Mouse (Mus musculus) forebrain, embryonic 14.5 days (tissue): ENCODE results near the gene Foxp2. TPM values are rescaled to one million over a fixed set of nuclear protein-coding genes. Genes with fewer than 3 reads are reported as not detected.
A peak's percentile ranks its signal among the peaks of the same experiment; 100 is the strongest.

Source experiments
- ATAC-seq: fragments of 200-750 bp; cut with Nextera tagmentation; 2 replicates; pipeline ENCODE4 v1.8.0; 2017; ENCODE audit warnings: mild to moderate bottlenecking, moderate library complexity
- DNase-seq: peaks from one replicate; pipeline ENCODE4 v3.0.0-alpha.2; 2015; ENCODE audit warnings: low spot score
- H3K27ac ChIP-seq: fragments of 300-500 bp; sonication (generic); 2 replicates; pipeline ENCODE4 v1.5.1; 2014; ENCODE audit warnings: low read depth, mild to moderate bottlenecking, control low read depth, low read length, moderate library complexity
- H3K27me3 ChIP-seq: fragments of 300-500 bp; sonication (generic); replicated peaks from 2 replicates; pipeline ENCODE4 v1.6.1; 2014; ENCODE audit warnings: low read length, control low read depth, mixed read lengths; ENCODE audit not compliant: control insufficient read depth, insufficient read depth
- H3K36me3 ChIP-seq: fragments of 300-500 bp; sonication (generic); 2 replicates; pipeline ENCODE4 v1.6.1; 2014; ENCODE audit warnings: low read length, control low read depth; ENCODE audit not compliant: control insufficient read depth, insufficient read depth
- H3K4me1 ChIP-seq: fragments of 300-500 bp; sonication (generic); 2 replicates; pipeline ENCODE4 v1.6.1; 2014; ENCODE audit warnings: antibody characterized with exemption, low read length, control low read depth; ENCODE audit not compliant: control insufficient read depth, insufficient read depth
- H3K4me2 ChIP-seq: fragments of 300-500 bp; sonication (generic); 2 replicates; pipeline ENCODE4 v1.6.1; 2014; ENCODE audit warnings: mild to moderate bottlenecking, control low read depth, low read length
- H3K4me3 ChIP-seq: fragments of 300-500 bp; sonication (generic); 2 replicates; pipeline ENCODE4 v1.5.1; 2014; ENCODE audit warnings: low read depth, low read length, control low read depth
- H3K9ac ChIP-seq: fragments of 300-500 bp; sonication (generic); 2 replicates; pipeline ENCODE4 v1.6.1; 2014; ENCODE audit warnings: mild to moderate bottlenecking, low read length, control low read depth, moderate library complexity
- H3K9me3 ChIP-seq: fragments of 300-500 bp; sonication (generic); replicated peaks from 2 replicates; pipeline ENCODE4 v1.6.1; 2016; ENCODE audit warnings: low read length, control low read depth, mixed read lengths; ENCODE audit not compliant: control insufficient read depth
- WGBS: fragments of 180-500 bp; shearing (Covaris S2); extraction: QIAGEN DNeasy Blood & Tissue Kit; methylation state at CpG from one replicate; pipeline ENCODE4 v1.1.7; 2014; 5-methylcytosine and 5-hydroxymethylcytosine counted together
- polyA plus RNA-seq: library from polyadenylated mRNA; unstranded; fragments of >200 nt; fragmentation: Nextera tagmentation; extraction: Ambion mirVana; gene quantifications from 2 replicates; pipeline ENCODE4 v1.2.1, GENCODE M21; 2014

The Foxp2 gene
- polyA plus RNA-seq = 26.3 and 35.9 TPM in 2 replicates

DNA sequence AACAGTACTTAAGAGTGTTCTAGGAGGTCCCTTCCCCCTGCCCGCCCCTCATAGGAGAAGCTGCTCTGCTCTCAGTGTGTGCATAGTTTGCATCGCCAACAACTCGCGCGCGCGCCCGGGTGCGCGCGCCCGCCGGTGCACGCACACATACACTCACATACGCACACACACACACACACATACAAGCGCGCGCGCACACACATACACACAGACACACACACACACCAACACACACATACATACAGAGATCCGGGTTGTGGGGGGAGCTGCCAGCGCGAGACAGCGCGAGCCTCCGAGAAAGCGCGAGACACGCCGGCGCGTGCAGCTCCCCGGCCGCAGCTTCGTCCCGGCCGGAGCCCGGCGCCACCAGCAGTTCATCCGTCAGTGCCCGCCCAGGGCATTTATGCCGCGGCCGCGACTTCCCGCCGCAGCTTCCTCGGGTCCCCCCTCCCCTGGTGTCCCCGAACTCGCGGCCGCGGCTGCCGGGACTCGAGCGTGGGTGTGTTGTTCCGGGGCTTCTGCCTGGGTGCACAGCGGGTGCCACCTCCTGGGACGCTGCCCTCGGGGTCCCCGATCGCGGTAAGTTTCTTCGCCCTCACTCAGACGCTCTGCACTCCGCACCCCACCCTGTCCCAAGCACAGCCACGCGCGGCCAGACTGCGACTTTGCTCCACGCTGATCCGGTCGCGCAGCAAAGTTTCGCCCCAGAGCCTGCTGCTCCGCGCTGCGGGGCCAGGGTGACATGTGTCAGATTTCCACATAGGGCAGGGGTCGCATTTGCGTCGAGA is at the start of gene Foxp2:
Foxp2 (plus strand) TSS at position 167 of the 788 bp plus-strand sequence.
- peak within 1 kb of the TSS; percentile 77 for H3K27ac ChIP-seq
- peaks cover 16% of the 10 kb centered on the region for H3K4me1 ChIP-seq
- peak within 1 kb of the TSS; percentile 88 for H3K4me2 ChIP-seq
- peak within 1 kb of the TSS; percentile 70 for H3K4me3 ChIP-seq
- peak within 1 kb of the TSS; percentile 80 for H3K9ac ChIP-seq
- DNase-seq (peak; percentile 82), ATAC-seq (peak; percentile 74)
- H3K36me3 ChIP-seq = no peaks in the 10 kb centered on the region
- under 1% methylated on average over 79 of the region's 80 CpGs for WGBS
- H3K9me3 ChIP-seq = no peaks in the 10 kb centered on the region
- H3K27me3 ChIP-seq = 0 out of 2 replicates have a peak, but pooled peaks cover 2% of the 10 kb centered on the region

DNA sequence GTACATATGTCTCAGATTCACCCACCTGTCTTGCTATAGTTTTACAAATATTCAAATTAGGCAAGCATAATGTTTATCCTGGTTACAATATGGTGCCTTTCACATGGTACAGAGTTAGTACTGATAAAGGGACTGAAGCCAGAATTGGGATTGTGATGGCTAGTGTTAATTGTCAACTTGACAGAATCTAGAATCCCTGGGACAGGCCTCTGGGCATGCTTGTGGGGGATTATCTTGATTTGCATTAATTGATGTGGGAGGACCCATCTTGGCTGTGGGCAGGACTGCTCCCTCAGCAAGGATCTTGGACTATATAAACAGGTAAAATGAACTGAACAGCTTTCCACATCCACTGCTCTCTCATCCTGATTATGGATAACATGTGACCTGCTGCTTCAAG is 15.9 kb upstream of the Foxp2 start:
- H3K9me3 ChIP-seq = no peaks in the 10 kb centered on the region
- H3K4me1 ChIP-seq = no peaks in the 10 kb centered on the region
- no peak overlapping the region for H3K4me3 ChIP-seq
- ATAC-seq (peak; percentile 91), DNase-seq (peak; percentile 65)
- H3K9ac ChIP-seq = no peak overlapping the region
- H3K36me3 ChIP-seq = no peaks in the 10 kb centered on the region
- H3K4me2 ChIP-seq = no peak overlapping the region
- no peaks in the 10 kb centered on the region for H3K27me3 ChIP-seq
- H3K27ac ChIP-seq = no peak overlapping the region

DNA sequence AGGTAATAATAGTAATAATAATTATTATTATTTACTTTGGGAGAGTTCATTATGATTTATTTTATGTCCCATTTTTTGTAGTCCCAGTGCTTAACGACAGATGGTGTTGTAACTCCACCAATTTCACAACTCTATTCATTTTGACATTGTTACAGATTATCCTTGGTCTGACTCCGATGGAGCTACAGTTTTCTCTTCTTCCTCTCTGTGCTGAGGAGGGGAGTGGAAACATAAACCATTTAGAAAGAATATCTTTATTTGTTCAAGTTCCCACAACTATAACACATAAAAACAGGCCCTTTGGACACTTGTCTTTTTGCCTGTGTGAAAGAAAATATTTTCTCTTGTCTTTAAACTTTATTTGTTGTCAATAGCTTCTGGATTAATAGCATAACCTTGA is 4.1 kb upstream of the Foxp2 start:
- ATAC-seq = no peak
- H3K36me3 ChIP-seq = no peaks in the 10 kb centered on the region
- peaks cover 16% of the 10 kb centered on the region for H3K4me1 ChIP-seq
- H3K27me3 ChIP-seq = no peaks in the 10 kb centered on the region
- 0% methylated on average over 2 of the region's 2 CpGs for WGBS
- no peak overlapping the region for H3K27ac ChIP-seq
- no peak overlapping the region for H3K4me3 ChIP-seq
- peak; percentile 70 for DNase-seq
- H3K9ac ChIP-seq = no peak overlapping the region
- no peaks in the 10 kb centered on the region for H3K9me3 ChIP-seq
- H3K4me2 ChIP-seq = no peak overlapping the region

DNA sequence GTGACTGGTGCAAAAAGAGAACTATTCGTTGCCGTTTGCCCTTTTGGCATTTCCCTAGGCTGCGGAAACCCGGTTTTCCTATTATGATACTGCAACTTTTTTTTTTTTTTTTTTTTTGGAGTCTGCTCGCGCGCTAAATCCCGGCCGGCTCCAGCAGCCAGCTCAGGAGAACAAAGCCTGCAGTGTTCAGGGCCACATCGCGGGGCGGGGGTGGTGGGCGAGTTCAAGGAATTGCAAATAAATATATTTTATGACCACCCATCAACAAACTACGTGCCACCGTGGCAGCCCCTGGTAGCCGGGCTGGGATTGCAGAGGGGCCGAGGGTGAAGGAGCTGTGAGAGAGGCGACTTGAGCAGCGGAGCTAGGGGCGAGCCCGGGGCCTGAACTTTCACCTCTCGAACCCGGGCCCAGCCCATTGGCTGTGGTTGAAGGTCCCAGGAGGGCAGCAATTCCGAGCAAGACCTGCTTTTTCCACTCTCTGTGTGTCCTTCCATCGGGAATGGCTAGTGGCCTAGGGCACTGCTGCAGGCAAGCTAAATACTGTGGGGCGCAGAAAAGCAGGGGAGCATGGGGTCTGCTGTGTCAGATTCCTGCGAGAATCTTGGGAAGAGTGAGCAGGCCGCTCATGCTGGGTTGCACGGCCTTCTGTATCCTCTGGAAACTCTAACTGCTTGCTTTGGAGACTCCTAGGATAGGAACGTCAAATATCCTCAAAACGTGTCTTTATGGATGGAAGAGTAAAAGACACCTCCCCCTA is 2.9 kb upstream of the Foxp2 start:
- ATAC-seq (no peak), DNase-seq (peak; percentile 56)
- H3K27me3 ChIP-seq = 0 out of 2 replicates have a peak, but pooled peaks cover under 1% of the 10 kb centered on the region
- H3K9ac ChIP-seq = peak overlapping the region; percentile 56
- H3K27ac ChIP-seq = no peak overlapping the region
- H3K4me1 ChIP-seq = peaks cover 16% of the 10 kb centered on the region
- H3K36me3 ChIP-seq = no peaks in the 10 kb centered on the region
- peak overlapping the region; percentile 15 for H3K4me3 ChIP-seq
- no peaks in the 10 kb centered on the region for H3K9me3 ChIP-seq
- 5% methylated on average over 31 of the region's 31 CpGs for WGBS
- H3K4me2 ChIP-seq = peak overlapping the region; percentile 88

DNA sequence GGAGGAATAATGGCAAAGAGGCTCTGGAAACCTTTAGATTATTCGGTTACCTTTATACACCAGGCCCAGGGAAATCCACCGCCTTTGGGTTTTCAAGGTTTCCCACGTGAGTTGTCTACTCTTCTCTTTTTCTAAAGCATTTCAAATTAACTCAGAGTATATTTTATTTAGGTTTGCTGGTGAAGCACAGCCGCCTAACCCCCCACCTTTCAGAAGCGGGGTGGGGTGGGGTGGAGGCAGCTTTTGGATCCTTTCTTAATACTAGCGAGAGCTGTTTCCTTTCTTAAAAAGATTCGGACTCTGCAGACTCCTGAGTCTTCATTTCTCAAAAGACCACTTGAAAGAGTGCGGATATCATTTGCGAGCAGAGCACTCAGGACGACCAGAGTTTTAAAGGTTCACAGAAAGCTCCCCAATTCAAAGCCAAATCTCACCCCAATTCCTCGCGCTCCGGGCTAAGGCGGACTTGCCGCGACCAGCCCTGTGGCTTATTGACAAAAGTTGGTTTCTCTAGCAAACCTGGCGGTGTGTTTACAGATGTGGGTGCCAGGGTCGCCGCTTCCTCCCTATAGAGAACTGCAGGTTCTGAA is 2.0 kb upstream of the Foxp2 start:
- H3K27me3 ChIP-seq = 0 out of 2 replicates have a peak, but pooled peaks cover 2% of the 10 kb centered on the region
- no peak overlapping the region; the same call in 1 of the 2 replicates for H3K4me3 ChIP-seq
- no peaks in the 10 kb centered on the region for H3K9me3 ChIP-seq
- H3K9ac ChIP-seq = peak overlapping the region; percentile 35; the same call in 1 of the 2 replicates
- peaks cover 16% of the 10 kb centered on the region for H3K4me1 ChIP-seq
- WGBS = 7% methylated on average over 19 of the region's 19 CpGs
- DNase-seq (peak; percentile 14), ATAC-seq (no peak)
- H3K27ac ChIP-seq = no peak overlapping the region
- peak overlapping the region; percentile 88 for H3K4me2 ChIP-seq
- no peaks in the 10 kb centered on the region for H3K36me3 ChIP-seq

DNA sequence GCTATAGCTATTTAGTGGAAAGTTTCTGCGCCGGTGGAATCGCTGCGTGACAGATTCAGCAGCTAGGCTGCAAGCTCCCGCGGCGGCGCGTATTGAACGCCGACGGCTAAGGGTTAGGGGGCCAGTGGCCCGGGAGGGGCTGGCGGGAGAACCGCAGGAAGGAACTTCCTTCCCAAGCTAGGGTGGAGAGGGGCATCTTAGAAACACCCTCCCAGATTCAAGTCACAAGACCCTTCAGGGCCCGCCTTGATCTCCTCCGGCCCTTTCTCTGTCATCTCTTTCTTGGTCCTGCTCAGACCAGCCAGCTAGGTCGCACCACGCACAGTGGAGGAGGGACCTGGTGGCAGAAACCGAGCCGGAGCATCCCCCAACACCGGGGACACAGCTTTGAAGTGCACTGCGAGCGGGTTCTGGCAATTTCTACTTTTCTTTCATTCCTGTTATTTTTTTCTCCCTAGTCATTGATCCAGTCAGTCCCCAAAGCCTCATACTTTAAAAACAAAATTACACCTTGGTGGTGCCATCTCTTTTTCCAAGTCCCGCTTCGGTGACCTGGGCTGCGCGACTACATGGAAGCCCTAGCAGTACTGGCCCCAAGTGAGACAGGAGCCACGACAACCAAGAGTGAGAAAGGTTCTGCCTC is 1.1 kb upstream of the Foxp2 start:
- ATAC-seq (peak; percentile 32; the same call in 1 of the 2 replicates), DNase-seq (peak; percentile 61)
- Histone ChIP-seq H3K4me2 (peak overlapping the region; percentile 88), H3K9ac (peak overlapping the region; percentile 61), H3K27me3 (0 out of 2 replicates have a peak, but pooled peaks cover 2% of the 10 kb centered on the region), H3K9me3 (no peaks in the 10 kb centered on the region), H3K27ac (peak overlapping the region; percentile 77), H3K36me3 (no peaks in the 10 kb centered on the region), H3K4me1 (peaks cover 16% of the 10 kb centered on the region), H3K4me3 (peak overlapping the region; percentile 70)
- under 1% methylated on average over 29 of the region's 29 CpGs for WGBS

DNA sequence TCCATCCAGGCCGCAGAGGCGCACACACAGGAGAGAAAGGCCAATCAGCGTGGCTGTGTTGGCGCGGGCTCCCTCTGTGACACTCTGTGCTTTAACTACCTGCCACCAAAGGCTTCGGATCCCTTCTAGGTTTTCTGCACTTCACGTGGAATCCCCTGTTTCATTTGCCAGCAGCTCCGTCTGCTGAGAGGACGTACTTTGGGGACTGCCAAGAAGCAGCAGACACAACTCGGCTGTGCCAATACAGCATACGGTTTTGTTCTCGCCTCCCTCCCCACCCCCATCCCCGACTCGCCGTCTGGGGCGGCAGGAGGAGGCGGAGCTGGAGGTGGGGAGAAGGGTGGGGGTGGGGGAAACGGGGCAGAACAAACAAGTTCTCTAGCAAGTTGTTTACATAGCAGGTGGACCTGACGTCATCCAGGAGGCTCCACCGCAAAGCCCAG is 549 bp upstream of the Foxp2 start:
- DNase-seq (peak; percentile 97), ATAC-seq (peak; percentile 93)
- no peaks in the 10 kb centered on the region for H3K9me3 ChIP-seq
- H3K9ac ChIP-seq = peak overlapping the region; percentile 61
- peak overlapping the region; percentile 77 for H3K27ac ChIP-seq
- no peaks in the 10 kb centered on the region for H3K36me3 ChIP-seq
- H3K27me3 ChIP-seq = 0 out of 2 replicates have a peak, but pooled peaks cover 2% of the 10 kb centered on the region
- WGBS = 1% methylated on average over 20 of the region's 20 CpGs
- peak overlapping the region; percentile 88 for H3K4me2 ChIP-seq
- peaks cover 16% of the 10 kb centered on the region for H3K4me1 ChIP-seq
- peak overlapping the region; percentile 70 for H3K4me3 ChIP-seq

DNA sequence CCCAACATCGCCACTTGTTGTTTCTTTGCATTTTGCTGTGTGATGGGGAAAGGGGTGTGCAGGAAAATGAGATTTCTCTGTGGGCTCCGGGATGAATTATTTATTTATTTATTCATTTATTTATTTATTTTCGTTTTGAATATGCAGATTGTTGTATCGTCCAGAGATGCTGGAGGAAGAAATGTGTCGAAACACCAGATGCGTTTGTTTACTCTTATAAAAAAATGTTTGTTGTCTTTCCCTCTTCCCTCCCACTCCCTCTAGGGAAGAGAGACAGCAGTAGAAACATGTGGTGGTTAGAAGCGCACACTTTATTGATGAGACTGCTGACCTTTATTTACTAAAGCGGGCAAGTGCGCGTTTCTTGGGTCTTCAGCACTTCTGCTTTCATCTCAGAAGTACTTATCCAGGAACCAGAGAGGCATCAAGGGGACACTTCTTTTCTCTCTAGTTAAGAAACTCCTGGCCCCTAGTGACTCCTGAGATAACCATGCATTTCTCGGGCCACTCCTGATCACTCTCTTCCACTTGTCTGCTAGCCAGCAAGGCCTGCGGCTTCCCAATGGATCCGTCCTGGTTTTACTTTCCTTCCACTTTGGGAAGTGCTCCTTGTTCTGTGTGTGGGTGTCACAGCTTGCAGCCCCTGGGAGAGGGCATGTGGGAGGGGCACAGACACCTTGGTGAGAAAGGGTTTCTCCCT is 972 bp downstream of the Foxp2 start:
- Histone ChIP-seq H3K4me2 (peak overlapping the region; percentile 88), H3K36me3 (no peaks in the 10 kb centered on the region), H3K9me3 (no peaks in the 10 kb centered on the region), H3K4me1 (peaks cover 16% of the 10 kb centered on the region), H3K9ac (peak overlapping the region; percentile 80), H3K27me3 (0 out of 2 replicates have a peak, but pooled peaks cover 2% of the 10 kb centered on the region), H3K4me3 (peak overlapping the region; percentile 70), H3K27ac (peak overlapping the region; percentile 77; the same call in 1 of the 2 replicates)
- WGBS = 4% methylated on average over 13 of the region's 13 CpGs
- ATAC-seq (no peak), DNase-seq (peak; percentile 51)
